Mouse (Mus musculus): ENCODE results near the gene Acot3. TPM values are rescaled to one million over a fixed set of nuclear protein-coding genes. Genes with fewer than 3 reads are reported as not detected.
"Not testable (repeated sequence)": the region's sequence is repeated elsewhere in the genome, so short reads cannot be mapped to it uniquely, and the experiment has no call there.

Gene Acot3
- total RNA-seq, 2 experiments from 2014 or later = not detected

- intact Hi-C loops (cut with DNase I) = loop anchor here (10.0 kb wide), 1 partner anchor 324 kb away; no protein-coding TSS in a partner anchor
- peak in 1 of 2 experiments; percentile 24 for DNase-seq
Observed at GRCm38 (mm10) chr12:84038691-84039111, 13.2 kb upstream of the Acot3 start, which contains the start of gene Gm49366. Gene Gm49366, plus strand, starts transcription at chr12:84038935.

DNA sequence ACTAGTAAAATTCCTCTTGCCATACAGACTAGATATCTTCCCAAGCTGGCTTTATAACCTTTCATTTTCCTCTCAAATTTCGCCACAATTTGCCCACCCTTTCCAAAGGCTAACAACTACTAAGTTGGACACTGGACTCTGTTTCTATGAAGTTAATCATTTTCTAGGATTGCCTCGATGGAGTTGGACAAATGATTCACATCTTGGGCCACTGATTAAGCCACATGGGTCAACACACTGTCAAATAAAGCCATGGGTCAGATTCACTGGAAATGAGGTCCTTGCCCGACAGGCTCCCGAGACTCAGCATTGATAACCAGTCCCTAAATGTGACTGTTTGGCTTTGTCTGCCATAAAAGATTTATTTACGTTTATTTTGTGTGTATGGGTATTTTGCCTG, 9.7 kb upstream of the Acot3 start:
- intact Hi-C loops (cut with DNase I) = no loop called here
- no peak for DNase-seq

DNA sequence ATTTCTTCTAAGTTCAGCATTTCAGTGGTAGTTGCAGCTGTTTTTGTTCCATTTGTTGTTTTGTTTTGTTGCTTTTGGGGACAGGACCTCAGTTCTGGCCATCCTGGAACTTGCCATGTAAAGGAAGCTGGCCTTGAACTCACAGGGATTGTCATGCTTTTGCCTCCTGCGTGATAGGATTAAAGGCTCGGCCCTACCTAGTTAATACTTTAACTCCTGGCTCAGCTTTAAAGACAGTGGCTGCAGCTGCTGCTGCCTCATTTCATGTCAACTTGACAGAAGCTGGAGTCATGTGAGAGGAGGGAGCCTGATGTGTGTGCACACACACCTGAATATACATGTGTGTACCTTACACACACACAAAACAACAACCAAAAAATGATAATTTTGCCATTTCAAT, 7.9 kb upstream of the Acot3 start:
- intact Hi-C loops (cut with DNase I) = no loop called here
- no peak for DNase-seq

GRCm38 (mm10) chr12:84046906-84047305, 5.0 kb upstream of the Acot3 start:
- intact Hi-C loops (cut with DNase I) = no loop called here
- no peak for DNase-seq

GRCm38 (mm10) chr12:84050744-84051143, 1.2 kb upstream of the Acot3 start:
- intact Hi-C loops (cut with DNase I); DNase-seq: not testable (repeated sequence)

- DNase-seq = no peak
- intact Hi-C loops (cut with DNase I) = no loop called here
Observed at GRCm38 (mm10) chr12:84052609-84053008, 665 bp downstream of the Acot3 start.

DNA sequence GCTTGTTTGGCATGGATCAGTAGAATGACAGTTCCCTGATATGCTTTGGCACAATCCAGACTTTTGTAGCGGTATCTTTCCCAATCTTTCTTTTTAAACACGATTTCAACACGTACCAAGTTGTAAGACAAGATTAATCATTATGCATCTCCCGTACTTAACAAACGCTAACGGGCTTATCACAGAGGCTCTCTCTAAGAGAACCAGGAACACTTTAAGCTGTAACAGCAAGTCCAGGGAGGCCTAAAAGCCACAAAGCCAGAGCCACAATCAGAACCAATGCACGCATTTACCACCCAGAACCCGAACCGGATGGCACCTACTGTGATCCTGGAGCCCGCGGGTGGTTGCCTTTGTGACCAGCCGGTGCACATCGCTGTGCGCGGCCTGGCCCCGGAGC, 1.2 kb downstream of the Acot3 start:
- DNase-seq = no peak
- intact Hi-C loops (cut with DNase I) = no loop called here

GRCm38 (mm10) chr12:84053679-84054391, 1.9 kb downstream of the Acot3 start:
- no peak for DNase-seq
- intact Hi-C loops (cut with DNase I) = no loop called here

- intact Hi-C loops (cut with DNase I) = no loop called here
- DNase-seq = no peak
Observed at GRCm38 (mm10) chr12:84060946-84061345, 9.0 kb downstream of the Acot3 start.

DNA sequence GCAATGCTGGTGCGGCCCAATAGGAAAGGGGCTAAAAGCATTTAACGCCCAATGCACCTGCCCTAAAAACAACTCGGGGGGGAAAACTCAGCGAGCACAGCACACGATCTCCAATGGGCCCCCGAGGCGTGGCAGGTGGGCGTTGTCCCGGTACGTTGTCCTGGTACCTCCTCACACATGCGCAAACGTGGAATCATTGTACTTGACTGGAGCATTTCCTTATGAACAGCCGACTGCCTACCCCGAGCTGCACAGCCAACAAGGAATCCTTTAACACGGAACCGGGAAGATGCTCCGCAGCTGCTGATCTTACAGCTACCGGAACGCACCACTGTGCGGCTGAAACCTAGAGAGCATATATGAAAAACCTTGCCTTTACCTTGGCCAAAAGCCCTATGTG, 10.4 kb downstream of the Acot3 start:
- DNase-seq = no peak
- intact Hi-C loops (cut with DNase I) = no loop called here

- DNase-seq = no peak
- intact Hi-C loops (cut with DNase I) = no loop called here
Observed at GRCm38 (mm10) chr12:84063228-84063627, 11.3 kb downstream of the Acot3 start.

DNA sequence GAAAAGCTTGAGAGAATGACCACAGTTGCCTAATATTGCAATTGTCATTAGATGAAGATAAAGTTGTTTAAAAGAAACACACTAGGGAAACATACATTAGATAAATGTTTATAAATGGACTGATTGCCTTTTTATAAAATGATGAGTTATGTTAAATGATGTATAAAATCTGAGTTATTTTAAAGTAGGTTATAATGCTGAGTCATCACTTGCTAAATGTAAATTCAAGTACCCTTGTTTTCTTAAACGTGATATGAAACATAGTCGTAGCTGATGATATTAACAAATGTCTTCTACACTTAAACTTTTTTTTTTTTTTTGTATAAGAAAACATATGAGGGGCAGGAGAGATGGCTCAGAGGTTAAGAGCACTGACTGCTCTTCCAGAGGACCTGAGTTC, 11.9 kb downstream of the Acot3 start:
- intact Hi-C loops (cut with DNase I) = no loop called here
- DNase-seq = no peak

- DNase-seq = no peak
- intact Hi-C loops (cut with DNase I) = no loop called here
Observed at GRCm38 (mm10) chr12:84064621-84065020, 12.7 kb downstream of the Acot3 start.

DNA sequence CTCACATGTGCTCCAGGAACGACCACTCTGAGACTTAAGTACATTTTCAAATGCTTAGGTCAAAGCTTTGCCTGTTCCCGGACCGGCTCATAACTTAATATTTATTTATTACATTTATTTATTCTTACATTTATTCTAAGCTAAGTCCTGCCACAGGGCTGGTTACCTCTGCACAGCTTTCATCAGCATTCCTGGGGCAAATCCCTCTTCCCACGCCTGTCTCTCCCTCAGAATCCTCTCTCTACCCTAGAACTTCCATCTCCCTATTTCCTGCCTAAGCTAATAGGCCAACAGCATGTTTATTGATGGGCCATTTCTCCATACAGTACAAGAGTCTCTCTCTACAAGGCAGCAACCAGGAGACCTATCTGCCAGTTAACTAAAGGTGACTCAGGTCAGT, 15.8 kb downstream of the Acot3 start:
- intact Hi-C loops (cut with DNase I) = no loop called here
- no peak for DNase-seq

DNA sequence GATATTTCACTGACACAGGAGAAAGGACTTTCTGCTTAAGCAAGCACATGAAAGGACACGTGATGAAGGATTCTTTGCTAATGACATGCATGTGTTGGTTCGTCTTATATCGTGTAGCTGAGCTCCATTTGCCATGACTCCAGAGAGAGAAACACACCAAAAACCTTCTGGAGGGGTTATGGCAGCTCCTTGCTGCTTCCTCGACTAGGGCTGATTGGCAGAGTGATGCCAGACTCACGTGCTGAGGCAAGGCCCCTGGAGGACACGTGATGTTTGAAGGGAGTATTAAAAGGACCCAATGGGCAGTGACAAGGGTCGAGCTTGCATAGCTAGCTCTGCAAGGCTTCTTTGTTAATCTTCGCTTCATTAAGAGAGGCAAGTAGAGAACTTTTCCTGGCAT, 16.4 kb downstream of the Acot3 start:
- DNase-seq = no peak
- intact Hi-C loops (cut with DNase I) = no loop called here

DNA sequence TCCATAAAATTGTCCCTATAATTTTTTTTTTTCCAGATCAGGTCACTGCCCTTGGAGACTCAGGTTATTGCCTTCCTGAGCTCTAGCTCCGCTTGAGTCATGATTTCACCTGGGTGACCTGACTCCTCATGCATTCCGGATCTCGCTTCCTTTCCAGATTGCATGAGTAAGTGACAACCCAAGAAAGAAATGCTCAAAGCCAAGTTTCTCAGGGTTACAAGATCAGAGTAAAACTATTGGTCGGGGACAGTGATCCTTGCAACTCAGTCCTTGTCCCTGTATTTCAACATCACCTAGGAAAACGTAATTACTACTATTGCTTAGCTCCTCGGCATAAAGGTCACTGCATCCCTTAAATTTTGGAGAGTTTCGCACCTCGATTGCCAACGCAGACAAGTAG, 17.0 kb downstream of the Acot3 start, which contains the start of gene Acot5:
TSS of gene Acot5 (plus strand) at position 340 of the 400 bp plus-strand sequence.
- no peak for DNase-seq
- intact Hi-C loops (cut with DNase I) = no loop called here

DNA sequence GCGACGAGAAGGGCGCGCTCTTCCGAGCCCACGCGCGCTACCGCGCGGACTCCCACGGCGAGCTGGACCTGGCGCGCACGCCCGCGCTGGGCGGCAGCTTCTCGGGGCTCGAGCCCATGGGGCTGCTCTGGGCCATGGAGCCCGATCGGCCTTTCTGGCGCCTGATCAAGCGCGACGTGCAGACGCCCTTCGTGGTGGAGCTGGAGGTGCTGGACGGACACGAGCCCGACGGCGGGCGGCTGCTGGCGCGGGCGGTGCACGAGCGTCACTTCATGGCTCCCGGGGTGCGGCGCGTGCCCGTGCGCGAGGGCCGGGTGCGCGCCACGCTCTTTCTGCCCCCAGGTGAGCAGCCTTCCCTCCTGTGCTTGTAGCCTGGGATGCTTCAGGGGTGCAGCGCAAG, 17.6 kb downstream of the Acot3 start:
- intact Hi-C loops (cut with DNase I) = not testable (repeated sequence)
- DNase-seq = peak in 1 of 2 experiments; percentile 18

- DNase-seq = no peak
- intact Hi-C loops (cut with DNase I) = no loop called here
Observed at GRCm38 (mm10) chr12:84071696-84072095, 19.8 kb downstream of the Acot3 start.

DNA sequence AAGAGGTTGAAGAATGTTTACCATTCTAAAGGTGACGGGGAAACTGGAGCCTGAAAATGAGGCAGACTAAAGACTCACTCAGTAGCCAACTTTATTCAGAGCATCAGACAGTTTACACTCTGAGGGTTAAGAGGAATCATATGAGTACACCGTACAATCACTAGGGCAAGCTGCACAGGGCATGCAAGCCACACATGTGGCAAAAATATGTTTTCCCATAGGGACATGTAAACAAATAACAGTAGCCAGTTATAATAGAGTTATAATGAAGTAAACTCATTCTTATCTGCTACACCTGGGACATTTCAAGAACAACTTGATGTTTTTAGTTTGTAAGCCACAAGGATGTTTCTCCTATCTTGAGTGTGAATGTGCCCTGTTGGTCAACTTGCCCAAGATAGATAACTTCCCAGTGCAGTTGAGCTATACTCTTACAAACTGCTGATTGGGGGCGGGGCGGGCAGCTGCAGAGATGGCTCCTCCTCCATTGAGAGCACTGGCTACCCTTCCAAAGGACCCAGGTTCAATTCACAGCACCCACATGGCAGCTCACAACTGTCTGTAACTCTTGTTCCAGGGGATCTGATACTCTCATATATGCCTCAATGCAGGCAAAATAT, 25.5 kb downstream of the Acot3 start:
- no peak for DNase-seq
- intact Hi-C loops (cut with DNase I) = no loop called here

DNA sequence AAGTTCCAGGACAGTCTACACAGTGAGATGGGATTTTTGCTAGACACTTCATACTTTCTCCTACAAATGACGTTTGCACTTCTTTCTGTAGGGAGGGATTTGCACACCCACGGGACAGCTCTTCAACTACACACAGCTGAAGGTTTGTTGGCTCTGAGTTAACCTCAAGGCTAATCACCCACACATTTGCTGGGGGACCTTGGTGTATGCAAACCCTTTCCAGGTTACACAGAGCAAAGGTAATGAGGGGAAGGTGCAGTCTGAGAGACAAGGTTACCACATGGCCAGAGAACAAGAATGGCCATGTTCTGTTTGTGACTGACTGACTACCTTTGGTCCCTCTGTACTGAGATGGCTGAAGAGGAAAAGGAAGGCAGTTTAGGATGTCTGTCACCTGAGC, 31.9 kb downstream of the Acot3 start:
- intact Hi-C loops (cut with DNase I) = no loop called here
- DNase-seq = no peak

DNA sequence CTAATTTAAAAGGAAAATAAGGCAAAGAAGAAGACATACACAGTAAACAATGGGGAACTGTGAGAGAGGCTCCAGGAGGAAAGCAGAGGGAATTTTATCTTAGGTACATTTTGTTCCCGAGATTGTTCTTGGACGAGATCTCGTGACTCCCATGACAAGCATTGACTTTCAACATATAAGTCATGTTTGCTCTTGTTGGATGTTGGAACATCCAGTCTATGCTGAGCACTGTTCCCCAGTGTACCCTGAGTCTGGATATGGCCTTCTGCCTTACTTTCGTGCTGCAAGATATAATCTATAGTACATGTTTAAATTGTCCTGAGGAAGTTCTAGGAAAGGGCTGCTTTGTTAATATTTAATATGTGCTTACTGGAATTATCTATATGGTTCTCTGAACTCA, 32.6 kb downstream of the Acot3 start:
- DNase-seq = no peak
- intact Hi-C loops (cut with DNase I) = no loop called here

DNA sequence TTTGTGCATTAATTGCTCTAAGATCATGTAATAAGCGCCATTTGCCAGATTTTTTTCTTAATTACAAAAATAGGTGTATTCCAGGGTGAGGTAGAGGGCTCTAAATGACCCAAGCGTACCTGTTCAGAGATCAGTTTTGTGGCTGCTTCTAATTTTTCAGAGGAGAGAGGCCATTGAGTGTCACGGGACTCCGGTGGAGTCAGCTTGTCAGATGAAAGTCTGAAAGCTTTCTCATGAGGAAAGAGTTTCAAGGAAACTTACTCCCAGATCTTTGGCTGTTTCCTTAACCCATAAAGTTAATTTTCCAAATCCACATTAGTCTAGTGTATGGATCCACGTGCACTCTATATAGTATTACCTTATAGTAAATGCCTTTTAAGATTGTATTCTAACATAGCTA, 42.7 kb downstream of the Acot3 start:
- intact Hi-C loops (cut with DNase I); DNase-seq: not testable (repeated sequence)
